In genomic region chr10:79806972-79807371, GRCm38 (mm10) we compare ENCODE assay signal across 11 mouse cellular contexts. TPM values are rescaled to one million over a fixed set of nuclear protein-coding genes. Genes with fewer than 3 reads are reported as not detected.
A peak's percentile ranks its signal among the peaks of the same experiment; 100 is the strongest.
DNase-seq lines count a peak whose midpoint lies in the region; ATAC-seq and TF ChIP-seq lines count a peak whose summit lies in the region.
"Had no signal": no experiment of that assay in that cellular context is flagged by ENCODE, and none has a peak within 500 bp of the region (broad histone marks: within the 10 kb centered on the region; RNA-seq: fewer than 3 reads in every experiment).

No protein-coding gene starts in this region.

- no peak overlapping the region for H3K4me3 ChIP-seq in hindbrain, embryonic 13.5 days
- no peak overlapping the region for H3K4me3 ChIP-seq in hindbrain, embryonic 11.5 days (ENCODE audit: low read depth, low read length)
- no peak overlapping the region for H3K4me3 ChIP-seq in MEL (ENCODE audit: control insufficient read depth in 1 of 2, insufficient read depth in 1 of 2, low read depth in 2 of 2, low read length in 2 of 2)
- H3K4me3 ChIP-seq in limb, embryonic 13.5 days = no peak overlapping the region

- H3K4me2 ChIP-seq in hindbrain, embryonic 13.5 days = no peak overlapping the region
- no peak overlapping the region for H3K4me2 ChIP-seq in hindbrain, embryonic 11.5 days (replicated peaks; ENCODE audit: low read depth, low read length)
- no peak overlapping the region for H3K4me2 ChIP-seq in limb, embryonic 13.5 days (replicated peaks)

- no peak overlapping the region for H3K9ac ChIP-seq in hindbrain, embryonic 13.5 days
- no peak overlapping the region for H3K9ac ChIP-seq in hindbrain, embryonic 11.5 days (ENCODE audit: low read depth, low read length)
- no peak overlapping the region for H3K9ac ChIP-seq in MEL (ENCODE audit: control insufficient read depth, low read depth, low read length, poor library complexity, severe bottlenecking)
- H3K9ac ChIP-seq in limb, embryonic 13.5 days = 0 out of 2 replicates have a peak overlapping the region, but pooled peaks have one; percentile 0

- DNase-seq in hindbrain, embryonic 11.5 days (ENCODE audit: low spot score) = no peak
- DNase-seq in MEL (ENCODE audit: low read depth, low spot score) = peak; percentile 37
- DNase-seq in heart, adult 8-10 months (ENCODE audit: low spot score) = peak; percentile 57
- no peak for DNase-seq in spleen, postnatal 14 days (ENCODE audit: low spot score in 2 of 2)
- no peak for DNase-seq in thymus, postnatal 25 days
- no peak for DNase-seq in right cerebral cortex, adult 2 months (ENCODE audit: low spot score in 2 of 2)
- DNase-seq: layer of hippocampus, adult 9-11 months; right cerebral cortex, postnatal 25 days had no signal

- no peak for TF ChIP-seq POLR2A in MEL (IDR thresholded peaks at IDR 0.05; ENCODE audit: control insufficient read depth in 1 of 2, insufficient read depth in 1 of 2, low read depth in 1 of 2, low read length in 2 of 2, poor library complexity in 1 of 2)

- no peak for ATAC-seq in hindbrain, embryonic 13.5 days (ENCODE audit: low FRiP score)
- no peak for ATAC-seq in hindbrain, embryonic 11.5 days (ENCODE audit: low FRiP score)
- ATAC-seq in limb, embryonic 13.5 days (ENCODE audit: low FRiP score, low read depth) = no peak

- no peak for TF ChIP-seq RAD21 in MEL (IDR thresholded peaks at IDR 0.05; ENCODE audit: low read depth, low read length)

- no peak for TF ChIP-seq EP300 in MEL (IDR thresholded peaks at IDR 0.05; ENCODE audit: low read depth in 1 of 2, low read length in 2 of 2)

- no peak for TF ChIP-seq CTCF in MEL (IDR thresholded peaks at IDR 0.05 in 2 of 3, conservative IDR thresholded peaks at IDR 0.05 in 1 of 3; ENCODE audit: control insufficient read depth in 1 of 3, insufficient read depth in 1 of 3, low read depth in 2 of 3, low read length in 3 of 3, poor library complexity in 1 of 3, severe bottlenecking in 1 of 3)

- peaks cover 52% of the 10 kb centered on the region for H3K36me3 ChIP-seq in hindbrain, embryonic 13.5 days
- 0 out of 2 replicates have a peak, but pooled peaks cover 4% of the 10 kb centered on the region for H3K36me3 ChIP-seq in hindbrain, embryonic 11.5 days (ENCODE audit: control insufficient read depth, insufficient read depth, low read length)
- H3K36me3 ChIP-seq in MEL (ENCODE audit: control insufficient read depth in 1 of 2, insufficient read depth in 2 of 2, low read length in 2 of 2) = peaks cover 0 to 11% of the 10 kb centered on the region in 2 experiments; a peak in 2 of 4 replicates
- H3K36me3 ChIP-seq in limb, embryonic 13.5 days = peaks cover 53% of the 10 kb centered on the region

- 85% methylated on average over 10 of the region's 10 CpGs for whole genome bisulfite sequencing in hindbrain, embryonic 13.5 days
- 78% methylated on average over 10 of the region's 10 CpGs for WGBS in hindbrain, embryonic 11.5 days
- 82% methylated on average over 10 of the region's 10 CpGs for WGBS in limb, embryonic 13.5 days

- peaks cover 63% of the 10 kb centered on the region for H3K4me1 ChIP-seq in hindbrain, embryonic 13.5 days (replicated peaks)
- H3K4me1 ChIP-seq in hindbrain, embryonic 11.5 days (replicated peaks; ENCODE audit: control insufficient read depth, insufficient read depth, low read length) = peaks cover 28% of the 10 kb centered on the region
- peaks cover 5 to 10% of the 10 kb centered on the region in 2 experiments; a peak in 3 of 4 replicates for H3K4me1 ChIP-seq in MEL (ENCODE audit: control insufficient read depth in 1 of 2, insufficient read depth in 2 of 2, low read length in 2 of 2)
- peaks cover 49% of the 10 kb centered on the region for H3K4me1 ChIP-seq in limb, embryonic 13.5 days

- H3K27me3 ChIP-seq in hindbrain, embryonic 13.5 days = no peaks in the 10 kb centered on the region
- H3K27me3 ChIP-seq in hindbrain, embryonic 11.5 days (ENCODE audit: control insufficient read depth, insufficient read depth, low read length) = no peaks in the 10 kb centered on the region
- H3K27me3 ChIP-seq in MEL (ENCODE audit: control insufficient read depth in 1 of 2, insufficient read depth in 2 of 2, low read length in 2 of 2) = no peaks in the 10 kb centered on the region
- no peaks in the 10 kb centered on the region for H3K27me3 ChIP-seq in limb, embryonic 13.5 days

- H3K79me2 ChIP-seq in MEL (ENCODE audit: control insufficient read depth, insufficient read depth, low read length, poor library complexity) = no peaks in the 10 kb centered on the region

- H3K9me3 ChIP-seq in hindbrain, embryonic 13.5 days = no peaks in the 10 kb centered on the region
- H3K9me3 ChIP-seq in hindbrain, embryonic 11.5 days (ENCODE audit: control insufficient read depth, low read length) = no peaks in the 10 kb centered on the region
- no peaks in the 10 kb centered on the region for H3K9me3 ChIP-seq in MEL (replicated peaks; ENCODE audit: insufficient read depth, low read length)
- no peaks in the 10 kb centered on the region for H3K9me3 ChIP-seq in limb, embryonic 13.5 days

- H3K27ac ChIP-seq in hindbrain, embryonic 13.5 days = peak overlapping the region; percentile 98
- no peak overlapping the region for H3K27ac ChIP-seq in hindbrain, embryonic 11.5 days (ENCODE audit: low read depth, low read length)
- H3K27ac ChIP-seq in MEL (ENCODE audit: control insufficient read depth, low read depth, low read length) = no peak overlapping the region
- H3K27ac ChIP-seq in limb, embryonic 13.5 days = no peak overlapping the region
- H3K27ac ChIP-seq: macrophage had no signal

TF ChIP-seq in MEL, 35 proteins besides CTCF, POLR2A, EP300 and RAD21:
- TF ChIP-seq MAZ (IDR thresholded peaks at IDR 0.05; ENCODE audit: low read depth, low read length) (no peak), ZKSCAN1 (IDR thresholded peaks at IDR 0.05; ENCODE audit: low read depth, low read length) (no peak)

RNA-seq across cellular contexts. Expression of gene Palm, which starts 13.6 kb away (rescaled TPM):
- polyA plus RNA-seq in hindbrain, embryonic 13.5 days (2015; fragmentation: Nextera tagmentation; extraction: Ambion mirVana) = 240 and 252 TPM in 2 replicates
- polyA plus RNA-seq in hindbrain, embryonic 11.5 days (2014; fragmentation: Nextera tagmentation; extraction: Ambion mirVana) = 129 and 132 TPM in 2 replicates
- 4.8 TPM in 2 replicates for total RNA-seq in MEL (2012; rRNA removed)
- 10 to 100 TPM in 1 of 2 experiments, not detected in 1; 15.5 TPM for polyA plus RNA-seq in MEL (2012; ENCODE audit: insufficient read depth in 1 of 2, insufficient read length in 2 of 2, low read depth in 1 of 2, low replicate concordance in 2 of 2, missing spikeins in 1 of 2)
- total RNA-seq in heart, adult 8-10 months (2022) = 10 to 100 TPM; 37.8 to 53.8 (median 51.7) TPM
- polyA plus RNA-seq in limb, embryonic 13.5 days (2015; fragmentation: Nextera tagmentation; extraction: Ambion mirVana) = 101 TPM in 2 replicates

RNA-seq across cellular contexts. Expression of gene Misp, which starts 13.8 kb away (rescaled TPM):
- polyA plus RNA-seq in hindbrain, embryonic 13.5 days (2015; fragmentation: Nextera tagmentation; extraction: Ambion mirVana) = 0.84 and 1.0 TPM in 2 replicates
- polyA plus RNA-seq in hindbrain, embryonic 11.5 days (2014; fragmentation: Nextera tagmentation; extraction: Ambion mirVana) = 0.59 and 0.69 TPM in 2 replicates
- not detected in 2 replicates for total RNA-seq in MEL (2012; rRNA removed)
- not detected for polyA plus RNA-seq in MEL (2012; ENCODE audit: insufficient read depth in 1 of 2, insufficient read length in 2 of 2, low read depth in 1 of 2, low replicate concordance in 2 of 2, missing spikeins in 1 of 2)
- total RNA-seq in heart, adult 8-10 months (2022) = under 1 TPM in 3 of 4 experiments, not detected in 1; 0.31 to 0.75 (median 0.60) TPM
- polyA plus RNA-seq in limb, embryonic 13.5 days (2015; fragmentation: Nextera tagmentation; extraction: Ambion mirVana) = 0.90 and 1.4 TPM in 2 replicates

RNA-seq across cellular contexts. Expression of gene Prss57, which starts 16.2 kb away (rescaled TPM):
- 0.18 TPM in 1 of 2 replicates, not detected in the other for polyA plus RNA-seq in hindbrain, embryonic 13.5 days (2015; fragmentation: Nextera tagmentation; extraction: Ambion mirVana)
- 0.13 TPM in 1 of 2 replicates, not detected in the other for polyA plus RNA-seq in hindbrain, embryonic 11.5 days (2014; fragmentation: Nextera tagmentation; extraction: Ambion mirVana)
- 0.39 and 0.50 TPM in 2 replicates for total RNA-seq in MEL (2012; rRNA removed)
- under 1 TPM in 1 of 2 experiments, not detected in 1; 0.70 TPM for polyA plus RNA-seq in MEL (2012; ENCODE audit: insufficient read depth in 1 of 2, insufficient read length in 2 of 2, low read depth in 1 of 2, low replicate concordance in 2 of 2, missing spikeins in 1 of 2)
- total RNA-seq in heart, adult 8-10 months (2022) = not detected
- 0.11 TPM in 1 of 2 replicates, not detected in the other for polyA plus RNA-seq in limb, embryonic 13.5 days (2015; fragmentation: Nextera tagmentation; extraction: Ambion mirVana)
- polyA plus RNA-seq: macrophage had no signal

RNA-seq across cellular contexts. Expression of gene Fstl3, which starts 29.9 kb away (rescaled TPM):
- polyA plus RNA-seq in hindbrain, embryonic 13.5 days (2015; fragmentation: Nextera tagmentation; extraction: Ambion mirVana) = 1.3 and 1.4 TPM in 2 replicates
- 1.5 TPM in 2 replicates for polyA plus RNA-seq in hindbrain, embryonic 11.5 days (2014; fragmentation: Nextera tagmentation; extraction: Ambion mirVana)
- 2.2 and 4.3 TPM in 2 replicates for total RNA-seq in MEL (2012; rRNA removed)
- 1 to 10 TPM in 1 of 2 experiments, not detected in 1; 7.1 TPM for polyA plus RNA-seq in MEL (2012; ENCODE audit: insufficient read depth in 1 of 2, insufficient read length in 2 of 2, low read depth in 1 of 2, low replicate concordance in 2 of 2, missing spikeins in 1 of 2)
- 1 to 10 TPM; 2.9 to 5.8 (median 3.6) TPM for total RNA-seq in heart, adult 8-10 months (2022)
- polyA plus RNA-seq in limb, embryonic 13.5 days (2015; fragmentation: Nextera tagmentation; extraction: Ambion mirVana) = 7.0 and 7.8 TPM in 2 replicates

RNA-seq across cellular contexts. Expression of gene Rnf126, which starts 40.2 kb away (rescaled TPM):
- polyA plus RNA-seq in hindbrain, embryonic 13.5 days (2015; fragmentation: Nextera tagmentation; extraction: Ambion mirVana) = 87.9 and 90.7 TPM in 2 replicates
- polyA plus RNA-seq in hindbrain, embryonic 11.5 days (2014; fragmentation: Nextera tagmentation; extraction: Ambion mirVana) = 79.4 and 80.5 TPM in 2 replicates
- 78.8 and 84.8 TPM in 2 replicates for total RNA-seq in MEL (2012; rRNA removed)
- 100 to 1,000 TPM; 174 to 184 TPM for polyA plus RNA-seq in MEL (2012; ENCODE audit: insufficient read depth in 1 of 2, insufficient read length in 2 of 2, low read depth in 1 of 2, low replicate concordance in 2 of 2, missing spikeins in 1 of 2)
- 10 to 100 TPM; 20.2 to 23.2 (median 21.5) TPM for total RNA-seq in heart, adult 8-10 months (2022)
- polyA plus RNA-seq in limb, embryonic 13.5 days (2015; fragmentation: Nextera tagmentation; extraction: Ambion mirVana) = 93.0 and 95.4 TPM in 2 replicates

Comparison
In these comparisons a context has a peak if more than half of its experiments do, and no peak if none do; other contexts are left out.
1. DNase-seq: peak in MEL (single experiment) and heart, adult 8-10 months (single experiment); none in hindbrain, embryonic 11.5 days (single experiment), spleen, postnatal 14 days (0 of 2), thymus, postnatal 25 days (single experiment) and right cerebral cortex, adult 2 months (0 of 2).